Mouse (Mus musculus) testis, adult 2 months (tissue): Measurements from ENCODE around the gene Rab10.
A peak's percentile ranks its signal among the peaks of the same experiment; 100 is the strongest.

ENCODE experiments used
- CTCF ChIP-seq: fragments of 200-500 bp; IDR thresholded peaks from 2 replicates; pipeline ENCODE4 v1.5.1; 2012; ENCODE audit warnings: low read depth, mild to moderate bottlenecking, inconsistent platforms, low read length, moderate library complexity; ENCODE audit not compliant: control insufficient read depth, insufficient read depth, insufficient replicate concordance
- POLR2A ChIP-seq: fragments of 200-500 bp; IDR thresholded peaks from 2 replicates; pipeline ENCODE4 v1.6.1; 2012; ENCODE audit warnings: low read depth, mild to moderate bottlenecking, inconsistent platforms, low read length, moderate library complexity; ENCODE audit not compliant: control insufficient read depth

DNA sequence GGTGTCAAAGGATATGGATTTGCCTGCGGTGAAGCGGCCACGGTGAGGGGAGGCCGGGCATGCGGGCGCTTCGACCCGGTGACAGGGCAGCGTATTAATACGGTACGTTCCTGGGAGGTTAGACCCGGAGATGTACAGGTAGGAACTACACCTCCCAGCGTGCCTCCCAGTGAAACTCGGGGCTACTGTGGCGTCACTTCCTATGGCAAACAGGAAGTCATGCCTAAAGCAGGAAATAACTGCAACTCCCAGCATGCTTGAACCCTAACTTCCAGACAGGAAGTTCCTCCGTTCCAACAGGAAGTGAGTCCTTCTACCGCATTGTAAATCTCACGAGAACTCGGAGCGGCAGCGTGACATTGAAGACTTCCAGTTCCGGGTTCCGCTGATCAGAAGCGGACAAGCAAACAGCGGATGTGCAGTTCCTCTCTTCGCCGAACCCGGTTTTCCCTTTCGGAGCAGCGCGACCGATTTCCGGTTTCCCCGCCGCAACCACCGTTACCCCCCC is 74.6 kb downstream of the Rab10 start:
- TF ChIP-seq CTCF (peak; percentile 1; the same call in 1 of the 2 replicates), POLR2A (peak; percentile 78)
